Mouse (Mus musculus): ENCODE results near the gene Zic5. TPM values are rescaled to one million over a fixed set of nuclear protein-coding genes. Genes with fewer than 3 reads are reported as not detected.

The Zic5 gene
- polyA plus RNA-seq, 1 experiment: not detected

- 8% methylated on average over 15 of the region's 15 CpGs for WGBS
- no peak for DNase-seq (ENCODE audit: low read depth, low spot score)
Measured at GRCm38 (mm10) chr14:122481181-122481580, 15.7 kb upstream of the Zic5 start.

- no peak for DNase-seq (ENCODE audit: low read depth, low spot score)
- WGBS: 13% methylated on average over 2 of the region's 2 CpGs
Measured at GRCm38 (mm10) chr14:122480355-122480754, 14.9 kb upstream of the Zic5 start.

GRCm38 (mm10) chr14:122479461-122480109 is 14.1 kb upstream of the Zic5 start:
- 18% methylated on average over 17 of the region's 17 CpGs for WGBS
- DNase-seq (ENCODE audit: low read depth, low spot score): no peak

GRCm38 (mm10) chr14:122478574-122479011 is 13.1 kb upstream of the Zic5 start:
- WGBS: 4% methylated on average over 22 of the region's 22 CpGs
- DNase-seq (ENCODE audit: low read depth, low spot score): no peak

GRCm38 (mm10) chr14:122477971-122478573 is 12.6 kb upstream of the Zic5 start:
- DNase-seq (ENCODE audit: low read depth, low spot score): no peak
- WGBS: 3% methylated on average over 9 of the region's 9 CpGs

GRCm38 (mm10) chr14:122477261-122477671 is 11.8 kb upstream of the Zic5 start:
- 7% methylated on average over 20 of the region's 20 CpGs for WGBS
- no peak for DNase-seq (ENCODE audit: low read depth, low spot score)

- 7% methylated on average over 18 of the region's 18 CpGs for WGBS
- DNase-seq (ENCODE audit: low read depth, low spot score): no peak
Measured at GRCm38 (mm10) chr14:122476822-122477215, 11.3 kb upstream of the Zic5 start.

- 2% methylated on average over 62 of the region's 62 CpGs for WGBS
- no peak for DNase-seq (ENCODE audit: low read depth, low spot score)
Measured at GRCm38 (mm10) chr14:122476041-122476821, 10.8 kb upstream of the Zic5 start.

GRCm38 (mm10) chr14:122475557-122476040 is 10.1 kb upstream of the Zic5 start:
- no peak for DNase-seq (ENCODE audit: low read depth, low spot score)
- WGBS: under 1% methylated on average over 65 of the region's 65 CpGs

- no peak for DNase-seq (ENCODE audit: low read depth, low spot score)
- WGBS: under 1% methylated on average over 60 of the region's 73 CpGs
Measured at GRCm38 (mm10) chr14:122474891-122475556, 9.5 kb upstream of the Zic5 start, which contains the start of gene Zic2. Gene Zic2, plus strand, starts transcription at chr14:122475435.

- no peak for DNase-seq (ENCODE audit: low read depth, low spot score)
- WGBS: 2% methylated on average over 54 of the region's 57 CpGs
Measured at GRCm38 (mm10) chr14:122474041-122474890, 8.8 kb upstream of the Zic5 start.

- DNase-seq (ENCODE audit: low read depth, low spot score): no peak
Measured at GRCm38 (mm10) chr14:122473211-122473751, 7.8 kb upstream of the Zic5 start.

GRCm38 (mm10) chr14:122472647-122473046 is 7.2 kb upstream of the Zic5 start:
- 4% methylated on average over 5 of the region's 5 CpGs for WGBS
- no peak for DNase-seq (ENCODE audit: low read depth, low spot score)

More at GRCm38 (mm10) chr14:122473211-122473751, 7.8 kb upstream of the Zic5 start:
- 4% methylated on average over 17 of the region's 17 CpGs for WGBS

GRCm38 (mm10) chr14:122472161-122472560 is 6.7 kb upstream of the Zic5 start:
- no peak for DNase-seq (ENCODE audit: low read depth, low spot score)
- 2% methylated on average over 13 of the region's 13 CpGs for WGBS

GRCm38 (mm10) chr14:122471449-122472085 is 6.1 kb upstream of the Zic5 start:
- no peak for DNase-seq (ENCODE audit: low read depth, low spot score)
- 9% methylated on average over 31 of the region's 31 CpGs for WGBS

- WGBS: 6% methylated on average over 28 of the region's 28 CpGs
Measured at GRCm38 (mm10) chr14:122468971-122469755, 3.7 kb upstream of the Zic5 start.

More at GRCm38 (mm10) chr14:122468971-122469755, 3.7 kb upstream of the Zic5 start:
- DNase-seq (ENCODE audit: low read depth, low spot score): no peak

All from large intestine, adult 2 months (tissue).